ENCODE assay signal across 9 mouse cellular contexts in genomic region chr7:45814841-45815240, GRCm38 (mm10). TPM values are rescaled to one million over a fixed set of nuclear protein-coding genes. Genes with fewer than 3 reads are reported as not detected.
DNase-seq lines count a peak whose midpoint lies in the region; ATAC-seq and TF ChIP-seq lines count a peak whose summit lies in the region.
"Had no signal": no experiment of that assay in that cellular context is flagged by ENCODE, and none has a peak within 500 bp of the region (broad histone marks: within the 10 kb centered on the region; RNA-seq: fewer than 3 reads in every experiment).

No protein-coding gene starts in this region.

- H3K27ac ChIP-seq in heart, embryonic 11.5 days (ENCODE audit: low read depth, low read length) = no peak overlapping the region
- no peak overlapping the region for H3K27ac ChIP-seq in CH12.LX (ENCODE audit: insufficient read depth, low read depth)
- H3K27ac ChIP-seq in forebrain, embryonic 14.5 days (ENCODE audit: low read depth, low read length) = peak overlapping the region; percentile 67
- H3K27ac ChIP-seq in liver, embryonic 15.5 days (replicated peaks) = no peak overlapping the region

- no peak for TF ChIP-seq RAD21 in CH12.LX (IDR thresholded peaks at IDR 0.05; ENCODE audit: low read depth, low read length)

- intact Hi-C loops in heart, postnatal 25 days (cut with DNase I) = no loop called here

- in situ Hi-C loops in CH12.LX (cut with MboI; ENCODE audit: low pct_ligation_motif_present, low pct_unique_long_range_greater_than_20kb, low sequenced_read_pairs) = no loop called here

- H3K9me3 ChIP-seq in heart, embryonic 11.5 days (replicated peaks; ENCODE audit: control insufficient read depth, low read length) = no peaks in the 10 kb centered on the region
- H3K9me3 ChIP-seq in CH12.LX (replicated peaks; ENCODE audit: low read length) = no peaks in the 10 kb centered on the region
- H3K9me3 ChIP-seq in forebrain, embryonic 14.5 days (replicated peaks; ENCODE audit: control insufficient read depth, low read length) = no peaks in the 10 kb centered on the region
- no peaks in the 10 kb centered on the region for H3K9me3 ChIP-seq in liver, embryonic 15.5 days (replicated peaks)

- no peak for TF ChIP-seq EP300 in CH12.LX (IDR thresholded peaks at IDR 0.05; ENCODE audit: low read length)

- peaks cover 8% of the 10 kb centered on the region for H3K27me3 ChIP-seq in heart, embryonic 11.5 days (ENCODE audit: control insufficient read depth, insufficient read depth, low read length)
- H3K27me3 ChIP-seq in CH12.LX (replicated peaks) = no peaks in the 10 kb centered on the region
- H3K27me3 ChIP-seq in forebrain, embryonic 14.5 days (replicated peaks; ENCODE audit: control insufficient read depth, insufficient read depth, low read length) = no peaks in the 10 kb centered on the region
- H3K27me3 ChIP-seq in liver, embryonic 15.5 days = peaks cover 13% of the 10 kb centered on the region

- no peak for DNase-seq in heart, postnatal 25 days (ENCODE audit: low spot score)
- no peak for DNase-seq in CH12.LX (ENCODE audit: extremely low read depth)
- DNase-seq in forebrain, embryonic 14.5 days (ENCODE audit: low spot score) = no peak
- no peak for DNase-seq in thymus, postnatal 25 days
- DNase-seq in adrenal gland, postnatal 14 days = no peak

- H3K4me2 ChIP-seq in heart, embryonic 11.5 days = peak overlapping the region; percentile 57
- H3K4me2 ChIP-seq in CH12.LX (ENCODE audit: insufficient read depth, low read depth, poor library complexity, severe bottlenecking) = peak overlapping the region; percentile 85; the same call in 1 of the 2 replicates
- peak overlapping the region; percentile 58 for H3K4me2 ChIP-seq in forebrain, embryonic 14.5 days (ENCODE audit: low read length)
- peak overlapping the region; percentile 92 for H3K4me2 ChIP-seq in liver, embryonic 15.5 days

- H3K36me3 ChIP-seq in heart, embryonic 11.5 days (ENCODE audit: control insufficient read depth, insufficient read depth, low read length) = peaks cover 28% of the 10 kb centered on the region
- peaks cover 31 to 52% of the 10 kb centered on the region in 2 experiments for H3K36me3 ChIP-seq in CH12.LX (replicated peaks in 1 of 2; ENCODE audit: control insufficient read depth in 1 of 2, insufficient read depth in 1 of 2, low read length in 1 of 2)
- peaks cover 30% of the 10 kb centered on the region for H3K36me3 ChIP-seq in forebrain, embryonic 14.5 days (ENCODE audit: control insufficient read depth, insufficient read depth, low read length)
- H3K36me3 ChIP-seq in liver, embryonic 15.5 days (replicated peaks) = peaks cover 33% of the 10 kb centered on the region

- peaks cover 21% of the 10 kb centered on the region for H3K4me1 ChIP-seq in heart, embryonic 11.5 days (ENCODE audit: control insufficient read depth, insufficient read depth, low read length)
- H3K4me1 ChIP-seq in CH12.LX (ENCODE audit: control insufficient read depth in 1 of 2, insufficient read depth in 2 of 2) = peaks cover 3 to 28% of the 10 kb centered on the region in 2 experiments; a peak in 3 of 4 replicates
- peaks cover 21% of the 10 kb centered on the region for H3K4me1 ChIP-seq in forebrain, embryonic 14.5 days (ENCODE audit: control insufficient read depth, insufficient read depth, low read length)
- peaks cover 31% of the 10 kb centered on the region for H3K4me1 ChIP-seq in liver, embryonic 15.5 days (replicated peaks)

- peaks cover 13% of the 10 kb centered on the region for H3K79me2 ChIP-seq in CH12.LX (replicated peaks; ENCODE audit: control insufficient read depth, extremely low read depth, insufficient read depth, poor library complexity, severe bottlenecking)

- dilution Hi-C loops in CH12.LX (cut with MboI; ENCODE audit: extremely low pct_ligation_motif_present, extremely low pct_unique_long_range_greater_than_20kb, low sequenced_read_pairs) = no loop called here

- TF ChIP-seq POLR2A in CH12.LX (IDR thresholded peaks at IDR 0.05; ENCODE audit: low read depth, low read length) = no peak

- peak overlapping the region; percentile 94 for H3K4me3 ChIP-seq in heart, embryonic 11.5 days (ENCODE audit: low read depth, low read length)
- H3K4me3 ChIP-seq in CH12.LX (replicated peaks in 1 of 3; ENCODE audit: low read depth in 2 of 3, low read length in 2 of 3, poor library complexity in 1 of 3) = peak overlapping the region in 1 of 3 experiments; percentile 31
- peak overlapping the region; percentile 32 for H3K4me3 ChIP-seq in forebrain, embryonic 14.5 days (ENCODE audit: low read depth, low read length)
- peak overlapping the region; percentile 96 for H3K4me3 ChIP-seq in liver, embryonic 15.5 days (replicated peaks)

- ATAC-seq in heart, embryonic 11.5 days (replicated peaks; ENCODE audit: insufficient number of reproducible peaks, low FRiP score, low TSS enrichment) = no peak
- no peak for ATAC-seq in forebrain, embryonic 14.5 days
- ATAC-seq in liver, embryonic 15.5 days (ENCODE audit: insufficient read depth) = no peak
- ATAC-seq in megakaryocyte-erythroid progenitor cell, adult 5-6 weeks (replicated peaks; ENCODE audit: low FRiP score, low TSS enrichment, poor library complexity, severe bottlenecking) = no peak

- H3K9ac ChIP-seq in heart, embryonic 11.5 days (ENCODE audit: low read depth, low read length) = no peak overlapping the region
- H3K9ac ChIP-seq in CH12.LX (ENCODE audit: insufficient read depth, low read depth) = no peak overlapping the region
- peak overlapping the region; percentile 18 for H3K9ac ChIP-seq in forebrain, embryonic 14.5 days (ENCODE audit: low read length)
- no peak overlapping the region for H3K9ac ChIP-seq in liver, embryonic 15.5 days

- TF ChIP-seq CTCF in CH12.LX (conservative IDR thresholded peaks at IDR 0.05 in 1 of 2, IDR thresholded peaks at IDR 0.05 in 1 of 2; ENCODE audit: low read depth in 2 of 2, low read length in 2 of 2) = no peak

- 14% methylated on average over 5 of the region's 5 CpGs for WGBS in heart, embryonic 11.5 days (ENCODE audit: insufficient replicate concordance)
- WGBS in forebrain, embryonic 14.5 days = 0% methylated on average over 5 of the region's 5 CpGs
- 7% methylated on average over 5 of the region's 5 CpGs for WGBS in liver, embryonic 15.5 days (ENCODE audit: insufficient replicate concordance)

RNA-seq across cellular contexts. Expression of gene Cyth2, which starts 0.5 kb away (rescaled TPM):
- polyA plus RNA-seq in heart, embryonic 11.5 days (2014; fragmentation: Nextera tagmentation; extraction: Ambion mirVana) = 89.7 and 104 TPM in 2 replicates
- 10 to 100 TPM; 63.2 to 65.5 TPM for total RNA-seq in heart, postnatal 25 days (2021)
- total RNA-seq in CH12.LX (2012; rRNA removed) = 59.1 and 64.2 TPM in 2 replicates
- total RNA-seq in CH12.LX (2014; rRNA removed) = 25.6 and 28.7 TPM in 2 replicates
- polyA plus RNA-seq in CH12.LX (2012; ENCODE audit: insufficient read length, low read depth) = 59.4 and 75.4 TPM in 2 replicates
- 286 TPM in 2 replicates for polyA plus RNA-seq in forebrain, embryonic 14.5 days (2014; fragmentation: Nextera tagmentation; extraction: Ambion mirVana)
- 30.4 and 30.9 TPM in 2 replicates for polyA plus RNA-seq in liver, embryonic 15.5 days (2015; fragmentation: Nextera tagmentation; extraction: Ambion mirVana)
- total RNA-seq in megakaryocyte-erythroid progenitor cell, adult 5-6 weeks (2014; fragmentation: Nextera tagmentation) = 27.2 and 30.8 TPM in 2 replicates
- total RNA-seq in megakaryocyte-erythroid progenitor cell, adult 5-6 weeks (2017) = 36.9 and 38.0 TPM in 2 replicates
- 97.5 and 114 TPM in 2 replicates for total RNA-seq in adrenal gland, postnatal 14 days (2021)

RNA-seq across cellular contexts. Expression of gene Kcnj14, which starts 9.7 kb away (rescaled TPM):
- polyA plus RNA-seq in heart, embryonic 11.5 days (2014; fragmentation: Nextera tagmentation; extraction: Ambion mirVana) = 0.39 and 1.0 TPM in 2 replicates
- under 1 TPM; 0.55 to 0.70 TPM for total RNA-seq in heart, postnatal 25 days (2021)
- 1.5 and 2.1 TPM in 2 replicates for total RNA-seq in CH12.LX (2012; rRNA removed)
- 1.0 and 1.3 TPM in 2 replicates for total RNA-seq in CH12.LX (2014; rRNA removed)
- 3.2 and 3.5 TPM in 2 replicates for polyA plus RNA-seq in CH12.LX (2012; ENCODE audit: insufficient read length, low read depth)
- polyA plus RNA-seq in forebrain, embryonic 14.5 days (2014; fragmentation: Nextera tagmentation; extraction: Ambion mirVana) = 0.41 and 0.78 TPM in 2 replicates
- 0.06 and 0.12 TPM in 2 replicates for polyA plus RNA-seq in liver, embryonic 15.5 days (2015; fragmentation: Nextera tagmentation; extraction: Ambion mirVana)
- not detected in 2 replicates for total RNA-seq in megakaryocyte-erythroid progenitor cell, adult 5-6 weeks (2014; fragmentation: Nextera tagmentation)
- total RNA-seq in megakaryocyte-erythroid progenitor cell, adult 5-6 weeks (2017) = not detected in 2 replicates
- 0.48 and 0.60 TPM in 2 replicates for total RNA-seq in adrenal gland, postnatal 14 days (2021)
- polyA plus RNA-seq: spleen, adult 2 months had no signal

RNA-seq across cellular contexts. Expression of gene Grwd1, which starts 15.9 kb away (rescaled TPM):
- polyA plus RNA-seq in heart, embryonic 11.5 days (2014; fragmentation: Nextera tagmentation; extraction: Ambion mirVana) = 48.7 and 49.8 TPM in 2 replicates
- 10 to 100 TPM in 1 of 2 experiments, 1 to 10 TPM in 1; 10.0 to 11.2 TPM for total RNA-seq in heart, postnatal 25 days (2021)
- total RNA-seq in CH12.LX (2012; rRNA removed) = 83.0 and 128 TPM in 2 replicates
- total RNA-seq in CH12.LX (2014; rRNA removed) = 88.1 and 98.5 TPM in 2 replicates
- polyA plus RNA-seq in CH12.LX (2012; ENCODE audit: insufficient read length, low read depth) = 108 and 115 TPM in 2 replicates
- 45.2 and 46.7 TPM in 2 replicates for polyA plus RNA-seq in forebrain, embryonic 14.5 days (2014; fragmentation: Nextera tagmentation; extraction: Ambion mirVana)
- 24.7 and 25.3 TPM in 2 replicates for polyA plus RNA-seq in liver, embryonic 15.5 days (2015; fragmentation: Nextera tagmentation; extraction: Ambion mirVana)
- total RNA-seq in megakaryocyte-erythroid progenitor cell, adult 5-6 weeks (2014; fragmentation: Nextera tagmentation) = 45.7 and 67.7 TPM in 2 replicates
- total RNA-seq in megakaryocyte-erythroid progenitor cell, adult 5-6 weeks (2017) = 22.1 and 39.4 TPM in 2 replicates
- 28.0 and 29.9 TPM in 2 replicates for total RNA-seq in adrenal gland, postnatal 14 days (2021)

RNA-seq across cellular contexts. Expression of gene Sult2b1, which starts 30.4 kb away (rescaled TPM):
- polyA plus RNA-seq in heart, embryonic 11.5 days (2014; fragmentation: Nextera tagmentation; extraction: Ambion mirVana) = 0.27 and 0.33 TPM in 2 replicates
- total RNA-seq in heart, postnatal 25 days (2021) = not detected
- total RNA-seq in CH12.LX (2012; rRNA removed) (0.13 and 0.17 TPM in 2 replicates), CH12.LX (2014; rRNA removed) (not detected in 2 replicates)
- 0.29 TPM in 1 of 2 replicates, not detected in the other for polyA plus RNA-seq in CH12.LX (2012; ENCODE audit: insufficient read length, low read depth)
- 4.0 and 5.4 TPM in 2 replicates for polyA plus RNA-seq in forebrain, embryonic 14.5 days (2014; fragmentation: Nextera tagmentation; extraction: Ambion mirVana)
- 0.07 and 0.22 TPM in 2 replicates for polyA plus RNA-seq in liver, embryonic 15.5 days (2015; fragmentation: Nextera tagmentation; extraction: Ambion mirVana)
- 0.84 TPM in 1 of 2 replicates, not detected in the other for total RNA-seq in megakaryocyte-erythroid progenitor cell, adult 5-6 weeks (2014; fragmentation: Nextera tagmentation)
- total RNA-seq in megakaryocyte-erythroid progenitor cell, adult 5-6 weeks (2017) = not detected in 2 replicates
- 0.52 and 1.0 TPM in 2 replicates for total RNA-seq in adrenal gland, postnatal 14 days (2021)

RNA-seq across cellular contexts. Expression of gene Lmtk3, which starts 31.3 kb away (rescaled TPM):
- polyA plus RNA-seq in heart, embryonic 11.5 days (2014; fragmentation: Nextera tagmentation; extraction: Ambion mirVana) = 0.41 and 1.1 TPM in 2 replicates
- under 1 TPM in 1 of 2 experiments, not detected in 1; 0.14 TPM for total RNA-seq in heart, postnatal 25 days (2021)
- total RNA-seq in CH12.LX (2012; rRNA removed) (0.30 and 0.46 TPM in 2 replicates), CH12.LX (2014; rRNA removed) (0.19 TPM in 1 of 2 replicates, not detected in the other)
- 0.18 and 0.34 TPM in 2 replicates for polyA plus RNA-seq in CH12.LX (2012; ENCODE audit: insufficient read length, low read depth)
- polyA plus RNA-seq in forebrain, embryonic 14.5 days (2014; fragmentation: Nextera tagmentation; extraction: Ambion mirVana) = 11.8 and 18.4 TPM in 2 replicates
- not detected in 2 replicates for polyA plus RNA-seq in liver, embryonic 15.5 days (2015; fragmentation: Nextera tagmentation; extraction: Ambion mirVana)
- total RNA-seq in megakaryocyte-erythroid progenitor cell, adult 5-6 weeks (2014; fragmentation: Nextera tagmentation) = not detected in 2 replicates
- total RNA-seq in megakaryocyte-erythroid progenitor cell, adult 5-6 weeks (2017) = not detected in 2 replicates
- 7.5 and 9.9 TPM in 2 replicates for total RNA-seq in adrenal gland, postnatal 14 days (2021)
